Comparison of ENCODE assay signal across 9 mouse cellular contexts in the genomic region with DNA sequence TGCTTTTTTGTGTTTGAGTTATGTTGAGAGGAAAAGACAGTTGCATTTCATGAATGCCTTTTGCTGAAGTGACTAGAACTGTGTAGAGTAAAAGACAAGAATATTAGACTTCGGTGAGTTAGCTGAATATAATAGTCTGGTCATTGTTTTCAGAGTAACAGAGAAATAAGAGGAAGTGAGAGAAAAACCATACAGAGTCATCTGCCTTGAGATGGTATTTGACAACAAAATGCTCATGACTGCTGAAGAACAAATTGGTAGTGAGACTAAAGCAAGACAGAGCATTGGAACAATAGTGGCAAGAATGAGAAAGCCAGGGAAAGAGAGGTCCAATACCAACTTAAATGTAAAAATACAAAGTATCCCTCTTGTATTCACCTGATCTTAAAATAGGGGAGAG. TPM values are rescaled to one million over a fixed set of nuclear protein-coding genes. Genes with fewer than 3 reads are reported as not detected.
A peak's percentile ranks its signal among the peaks of the same experiment; 100 is the strongest.
DNase-seq lines count a peak whose midpoint lies in the region; ATAC-seq and TF ChIP-seq lines count a peak whose summit lies in the region.
"Had no signal": no experiment of that assay in that cellular context is flagged by ENCODE, and none has a peak within 500 bp of the region (broad histone marks: within the 10 kb centered on the region; RNA-seq: fewer than 3 reads in every experiment).

No protein-coding gene starts in this region.

- H3K27ac ChIP-seq in hindbrain, embryonic 12.5 days = no peak overlapping the region

- peak; percentile 76 for DNase-seq in A20 (ENCODE audit: low read depth, low spot score)
- DNase-seq in urinary bladder, postnatal 14 days (ENCODE audit: low spot score) = no peak
- DNase-seq in layer of hippocampus, postnatal 10 days (ENCODE audit: low spot score in 2 of 2) = no peak
- DNase-seq in embryo, embryonic 10.5 days (ENCODE audit: low spot score) = no peak
- DNase-seq: kidney, postnatal 14 days; right cerebral cortex, adult 18-20 months had no signal

- H3K27me3 ChIP-seq in E14TG2a.4 (ENCODE audit: insufficient read depth, low read length) = no peaks in the 10 kb centered on the region
- no peaks in the 10 kb centered on the region for H3K27me3 ChIP-seq in hindbrain, embryonic 12.5 days
- H3K27me3 ChIP-seq in megakaryocyte, embryonic 14.5 days (replicated peaks) = no peaks in the 10 kb centered on the region

- peak overlapping the region; percentile 58 for H3K4me2 ChIP-seq in hindbrain, embryonic 12.5 days (replicated peaks)

- H3K9ac ChIP-seq in hindbrain, embryonic 12.5 days = peak overlapping the region; percentile 92

- WGBS in hindbrain, embryonic 12.5 days = 94% methylated on average over 1 of the region's 1 CpGs

- no peaks in the 10 kb centered on the region for H3K9me3 ChIP-seq in E14TG2a.4 (ENCODE audit: low read length)
- H3K9me3 ChIP-seq in hindbrain, embryonic 12.5 days (replicated peaks) = no peaks in the 10 kb centered on the region
- no peaks in the 10 kb centered on the region for H3K9me3 ChIP-seq in megakaryocyte, embryonic 14.5 days

- TF ChIP-seq CTCF in E14TG2a.4 (conservative IDR thresholded peaks at IDR 0.05; ENCODE audit: low read length) = no peak

- no peak for ATAC-seq in hindbrain, embryonic 12.5 days (ENCODE audit: low FRiP score)

- peak overlapping the region; percentile 94 for H3K4me3 ChIP-seq in E14TG2a.4 (replicated peaks; ENCODE audit: low read length)
- peak overlapping the region; percentile 92 for H3K4me3 ChIP-seq in hindbrain, embryonic 12.5 days
- peak overlapping the region; percentile 92 for H3K4me3 ChIP-seq in megakaryocyte, embryonic 14.5 days (replicated peaks)

- H3K4me1 ChIP-seq in E14TG2a.4 (replicated peaks; ENCODE audit: low read depth, low read length) = peaks cover 23% of the 10 kb centered on the region
- H3K4me1 ChIP-seq in hindbrain, embryonic 12.5 days = peaks cover 23% of the 10 kb centered on the region
- peaks cover 40% of the 10 kb centered on the region for H3K4me1 ChIP-seq in megakaryocyte, embryonic 14.5 days

- peaks cover 8% of the 10 kb centered on the region for H3K36me3 ChIP-seq in E14TG2a.4 (ENCODE audit: insufficient read depth, low read length)
- H3K36me3 ChIP-seq in hindbrain, embryonic 12.5 days = peaks cover 6% of the 10 kb centered on the region; the same call in 1 of the 2 replicates
- peaks cover 25% of the 10 kb centered on the region for H3K36me3 ChIP-seq in megakaryocyte, embryonic 14.5 days (replicated peaks; ENCODE audit: low read length)

RNA-seq across cellular contexts. Expression of gene Gstcd, which starts 1.1 kb away (rescaled TPM):
- polyA plus RNA-seq in hindbrain, embryonic 12.5 days (2016; fragmentation: Nextera tagmentation; extraction: Ambion mirVana) = 7.9 and 8.2 TPM in 2 replicates
- 3.2 and 3.7 TPM in 2 replicates for polyA plus RNA-seq in megakaryocyte, embryonic 14.5 days (2012; ENCODE audit: insufficient read depth, low replicate concordance)
- 10 to 100 TPM in 1 of 2 experiments, 1 to 10 TPM in 1; 8.7 to 11.0 TPM for total RNA-seq in layer of hippocampus, postnatal 10 days (2021)

RNA-seq across cellular contexts. Expression of gene Ints12, which starts 1.3 kb away (rescaled TPM):
- 23.5 and 25.9 TPM in 2 replicates for polyA plus RNA-seq in hindbrain, embryonic 12.5 days (2016; fragmentation: Nextera tagmentation; extraction: Ambion mirVana)
- polyA plus RNA-seq in megakaryocyte, embryonic 14.5 days (2012; ENCODE audit: insufficient read depth, low replicate concordance) = 2.5 TPM in 1 of 2 replicates, not detected in the other
- total RNA-seq in layer of hippocampus, postnatal 10 days (2021) = 10 to 100 TPM; 10.1 to 11.1 TPM
